Mouse (Mus musculus) heart, embryonic 15.5 days (tissue): Measurements from ENCODE around the gene Prr5l. TPM values are rescaled to one million over a fixed set of nuclear protein-coding genes. Genes with fewer than 3 reads are reported as not detected.

Source experiments
- ATAC-seq: fragments of 200-750 bp; cut with Nextera tagmentation; replicated peaks from 2 replicates; pipeline ENCODE4 v1.8.0; 2017; ENCODE audit warnings: low read depth, moderate TSS enrichment; ENCODE audit not compliant: insufficient number of reproducible peaks, insufficient read depth, low FRiP score
- H3K27ac ChIP-seq: fragments of 300-500 bp; sonication (generic); 2 replicates; pipeline ENCODE4 v1.5.1; 2015; ENCODE audit warnings: mild to moderate bottlenecking, inconsistent platforms
- H3K27me3 ChIP-seq: fragments of 300-500 bp; sonication (generic); 2 replicates; pipeline ENCODE4 v1.6.1; 2015; ENCODE audit warnings: inconsistent platforms
- H3K36me3 ChIP-seq: fragments of 300-500 bp; sonication (generic); 2 replicates; pipeline ENCODE4 v1.6.1; 2015; ENCODE audit warnings: mild to moderate bottlenecking, inconsistent platforms
- H3K4me1 ChIP-seq: fragments of 300-500 bp; sonication (generic); replicated peaks from 2 replicates; pipeline ENCODE4 v1.6.1; 2015; ENCODE audit warnings: inconsistent platforms
- H3K4me2 ChIP-seq: fragments of 300-500 bp; sonication (generic); 2 replicates; pipeline ENCODE4 v1.6.1; 2015; ENCODE audit warnings: inconsistent platforms, mild to moderate bottlenecking, moderate library complexity
- H3K4me3 ChIP-seq: fragments of 300-500 bp; sonication (generic); 2 replicates; pipeline ENCODE4 v1.5.1; 2015; ENCODE audit warnings: mild to moderate bottlenecking, inconsistent platforms
- H3K9ac ChIP-seq: fragments of 300-500 bp; sonication (generic); 2 replicates; pipeline ENCODE4 v1.6.1; 2015; ENCODE audit warnings: mild to moderate bottlenecking, inconsistent platforms
- H3K9me3 ChIP-seq: fragments of 300-500 bp; sonication (generic); replicated peaks from 2 replicates; pipeline ENCODE4 v1.6.1; 2016; ENCODE audit warnings: inconsistent platforms
- WGBS: fragments of 180-500 bp; shearing (Covaris S2); methylation state at CpG from one replicate; pipeline ENCODE4 v1.1.7; 2015; ENCODE audit warnings: mixed read lengths; 5-methylcytosine and 5-hydroxymethylcytosine counted together
- polyA plus RNA-seq: library from polyadenylated mRNA; unstranded; fragments of >200 nt; fragmentation: Nextera tagmentation; extraction: Ambion mirVana; gene quantifications from 2 replicates; pipeline ENCODE4 v1.2.1, GENCODE M21; 2015

Prr5l gene
- polyA plus RNA-seq, 1 experiment from 2014 or later = 8.7 TPM

DNA sequence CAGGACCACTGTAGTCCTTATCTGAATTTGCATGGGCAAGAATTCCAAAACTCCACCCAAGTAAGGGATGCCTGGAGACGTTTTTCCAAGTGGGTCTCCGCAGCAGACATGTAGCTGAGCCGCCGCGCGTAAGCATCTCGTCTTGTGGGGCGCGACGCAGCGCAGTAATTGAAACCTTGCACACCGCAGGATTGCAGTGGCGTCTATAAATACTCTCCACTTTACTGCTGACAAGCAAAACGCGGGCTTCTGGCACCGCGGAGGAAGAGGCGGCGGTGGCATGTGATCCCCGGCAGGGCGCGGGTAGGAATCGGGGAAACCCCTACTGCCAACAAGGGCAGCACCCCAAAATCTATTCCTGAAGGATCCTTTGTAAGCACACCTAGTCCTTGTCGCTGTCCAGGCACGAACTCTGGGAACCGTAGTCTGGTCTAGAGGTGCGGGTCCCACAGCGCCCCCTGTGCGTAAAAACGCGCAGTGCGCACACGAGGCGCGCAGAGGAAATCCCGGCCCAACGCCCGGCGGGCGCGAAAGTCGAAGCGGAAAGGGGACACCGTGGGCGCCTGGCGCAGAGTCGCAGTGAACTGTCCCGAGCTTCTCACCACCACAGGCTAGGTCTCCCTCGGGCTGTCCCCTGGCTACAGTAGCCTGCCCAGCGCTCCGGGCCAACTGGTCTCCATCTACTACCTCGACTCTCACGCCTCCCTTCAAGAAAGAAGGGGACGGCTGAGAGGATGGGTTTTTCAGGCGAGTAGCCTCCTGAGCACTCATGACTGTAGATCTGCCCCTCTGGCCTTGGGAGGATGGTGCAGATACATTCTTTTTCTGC, 86.3 kb downstream of the Prr5l start:
- Histone ChIP-seq H3K4me3 (peak overlapping the region; percentile 74), H3K27me3 (no peaks in the 10 kb centered on the region), H3K27ac (peak overlapping the region; percentile 79), H3K36me3 (no peaks in the 10 kb centered on the region), H3K4me1 (peaks cover 24% of the 10 kb centered on the region), H3K9me3 (no peaks in the 10 kb centered on the region), H3K9ac (peak overlapping the region; percentile 68), H3K4me2 (peak overlapping the region; percentile 98)
- WGBS = 2% methylated on average over 55 of the region's 55 CpGs
- ATAC-seq = peak; percentile 78

GRCm38 (mm10) chr2:101792130-101792529, 90.7 kb downstream of the Prr5l start:
- Histone ChIP-seq H3K27me3 (no peaks in the 10 kb centered on the region), H3K4me2 (no peak overlapping the region), H3K9ac (no peak overlapping the region), H3K36me3 (no peaks in the 10 kb centered on the region), H3K4me1 (peaks cover 20% of the 10 kb centered on the region), H3K9me3 (no peaks in the 10 kb centered on the region), H3K4me3 (no peak overlapping the region), H3K27ac (no peak overlapping the region)
- ATAC-seq = no peak
- 50% methylated on average over 4 of the region's 4 CpGs for WGBS

- H3K4me2 ChIP-seq = no peak overlapping the region
- H3K9ac ChIP-seq = no peak overlapping the region
- H3K27ac ChIP-seq = no peak overlapping the region
- H3K36me3 ChIP-seq = no peaks in the 10 kb centered on the region
- no peaks in the 10 kb centered on the region for H3K4me1 ChIP-seq
- H3K4me3 ChIP-seq = no peak overlapping the region
- ATAC-seq = no peak
- H3K27me3 ChIP-seq = no peaks in the 10 kb centered on the region
- 69% methylated on average over 5 of the region's 5 CpGs for WGBS
- no peaks in the 10 kb centered on the region for H3K9me3 ChIP-seq
Observed at GRCm38 (mm10) chr2:101783255-101783654, 99.6 kb downstream of the Prr5l start.

DNA sequence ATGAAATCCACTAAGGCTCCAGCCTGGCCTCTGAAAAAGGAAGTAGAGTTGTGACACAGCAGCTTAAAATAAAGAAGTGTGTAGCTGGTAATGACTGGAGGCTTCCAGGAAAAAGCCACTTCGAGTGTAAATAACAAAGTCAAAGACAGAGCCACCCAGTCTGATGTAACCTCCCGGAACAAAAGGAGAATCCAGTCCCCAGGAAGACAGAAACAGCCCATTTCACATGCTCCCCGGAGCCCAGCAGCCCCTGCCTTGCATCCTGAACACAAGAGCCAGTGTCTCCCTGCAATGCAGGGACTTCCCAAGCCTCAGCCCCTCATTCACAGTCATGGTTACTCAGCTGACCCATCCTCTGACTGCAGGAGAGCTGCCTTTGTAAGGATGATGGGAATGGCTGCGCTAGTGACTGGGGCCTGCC, 101.5 kb downstream of the Prr5l start:
- Histone ChIP-seq H3K4me1 (no peaks in the 10 kb centered on the region), H3K4me2 (no peak overlapping the region), H3K36me3 (no peaks in the 10 kb centered on the region), H3K27me3 (no peaks in the 10 kb centered on the region), H3K27ac (no peak overlapping the region), H3K9me3 (no peaks in the 10 kb centered on the region), H3K9ac (no peak overlapping the region), H3K4me3 (no peak overlapping the region)
- 77% methylated on average over 4 of the region's 4 CpGs for WGBS
- no peak for ATAC-seq

GRCm38 (mm10) chr2:101778080-101778479, 104.7 kb downstream of the Prr5l start:
- H3K4me3 ChIP-seq = no peak overlapping the region
- 87% methylated on average over 6 of the region's 6 CpGs for WGBS
- no peak overlapping the region for H3K27ac ChIP-seq
- no peaks in the 10 kb centered on the region for H3K36me3 ChIP-seq
- no peaks in the 10 kb centered on the region for H3K9me3 ChIP-seq
- no peak overlapping the region for H3K4me2 ChIP-seq
- ATAC-seq = no peak
- no peaks in the 10 kb centered on the region for H3K27me3 ChIP-seq
- H3K4me1 ChIP-seq = no peaks in the 10 kb centered on the region
- no peak overlapping the region for H3K9ac ChIP-seq

- Histone ChIP-seq H3K9ac (no peak overlapping the region), H3K36me3 (no peaks in the 10 kb centered on the region), H3K4me1 (0 out of 2 replicates have a peak, but pooled peaks cover 7% of the 10 kb centered on the region), H3K27me3 (no peaks in the 10 kb centered on the region), H3K4me3 (no peak overlapping the region), H3K4me2 (no peak overlapping the region), H3K27ac (no peak overlapping the region), H3K9me3 (no peaks in the 10 kb centered on the region)
- WGBS = 88% methylated on average over 5 of the region's 5 CpGs
- ATAC-seq = no peak
Observed at GRCm38 (mm10) chr2:101763503-101763902, 119.3 kb downstream of the Prr5l start.

DNA sequence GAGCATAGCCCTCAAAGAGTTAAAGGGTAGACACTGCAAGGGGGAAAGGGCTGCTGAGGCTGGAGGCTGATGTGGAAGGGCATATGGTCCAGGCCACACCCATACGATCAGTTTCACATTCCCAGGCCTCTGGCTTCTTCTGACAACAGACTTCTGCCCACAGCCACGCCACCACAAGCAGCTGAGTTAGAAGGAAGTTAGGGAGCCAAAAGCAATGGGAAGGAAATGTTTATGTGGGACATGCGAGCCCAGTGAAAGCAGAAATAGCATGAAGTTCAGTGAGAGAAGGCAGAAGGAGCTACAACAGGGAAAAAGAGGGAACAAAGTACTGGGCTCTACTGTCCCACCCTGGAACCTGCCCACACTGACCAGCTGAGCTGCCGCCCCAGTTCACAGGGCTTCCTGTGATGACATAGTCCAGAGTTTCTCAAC, 119.9 kb downstream of the Prr5l start:
- Histone ChIP-seq H3K9ac (no peak overlapping the region), H3K4me1 (0 out of 2 replicates have a peak, but pooled peaks cover 7% of the 10 kb centered on the region), H3K36me3 (no peaks in the 10 kb centered on the region), H3K27ac (0 out of 2 replicates have a peak overlapping the region, but pooled peaks have one; percentile 25), H3K4me2 (no peak overlapping the region), H3K27me3 (no peaks in the 10 kb centered on the region), H3K9me3 (no peaks in the 10 kb centered on the region), H3K4me3 (no peak overlapping the region)
- ATAC-seq = no peak
- 50% methylated on average over 4 of the region's 4 CpGs for WGBS

DNA sequence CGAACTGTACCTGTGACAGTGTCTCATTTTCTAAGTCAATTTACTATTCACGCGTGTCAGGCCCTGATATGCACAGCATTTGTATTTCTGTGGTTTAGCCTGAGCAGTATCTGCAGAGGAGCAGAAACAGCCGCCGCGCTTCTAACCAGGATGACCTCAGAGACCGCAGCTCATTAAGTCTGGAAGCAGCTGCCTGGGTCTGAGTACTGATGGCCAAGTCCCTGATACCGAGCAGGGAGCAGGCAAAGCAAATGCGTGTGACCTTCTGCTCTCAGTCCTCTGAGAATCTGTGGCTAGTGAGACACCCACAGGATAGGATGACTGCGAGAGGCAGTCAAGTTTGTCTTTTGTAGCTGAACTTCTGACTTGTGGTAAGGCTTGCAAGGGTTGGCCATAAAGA, 120.4 kb downstream of the Prr5l start:
- H3K36me3 ChIP-seq = no peaks in the 10 kb centered on the region
- no peak overlapping the region for H3K9ac ChIP-seq
- H3K4me2 ChIP-seq = no peak overlapping the region
- H3K9me3 ChIP-seq = no peaks in the 10 kb centered on the region
- 53% methylated on average over 10 of the region's 10 CpGs for WGBS
- no peak overlapping the region for H3K4me3 ChIP-seq
- H3K4me1 ChIP-seq = 0 out of 2 replicates have a peak, but pooled peaks cover 7% of the 10 kb centered on the region
- H3K27me3 ChIP-seq = no peaks in the 10 kb centered on the region
- ATAC-seq = peak; percentile 40; the same call in 1 of the 2 replicates
- H3K27ac ChIP-seq = 0 out of 2 replicates have a peak overlapping the region, but pooled peaks have one; percentile 25

DNA sequence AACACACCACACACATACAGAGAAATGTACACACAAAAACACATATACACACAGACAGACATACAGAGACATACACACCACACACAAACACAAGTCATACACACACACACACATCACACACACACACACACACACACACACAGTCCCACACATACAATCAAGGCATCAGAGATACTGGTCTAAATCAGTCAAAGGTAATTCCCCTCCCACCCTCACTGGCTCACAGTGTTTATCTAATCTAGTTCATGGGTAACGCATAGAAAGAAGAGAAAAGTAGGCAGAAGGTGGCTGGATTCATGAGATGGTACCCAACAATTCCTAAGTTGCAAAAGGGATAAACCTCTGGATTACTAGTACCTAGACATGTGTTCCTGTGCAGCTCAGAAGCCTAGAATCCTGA, 120.9 kb downstream of the Prr5l start:
- 57% methylated on average over 1 of the region's 1 CpGs for WGBS
- H3K9ac ChIP-seq = no peak overlapping the region
- no peak overlapping the region for H3K27ac ChIP-seq
- H3K4me1 ChIP-seq = 0 out of 2 replicates have a peak, but pooled peaks cover 7% of the 10 kb centered on the region
- H3K4me2 ChIP-seq = no peak overlapping the region
- no peaks in the 10 kb centered on the region for H3K9me3 ChIP-seq
- no peak for ATAC-seq
- no peaks in the 10 kb centered on the region for H3K27me3 ChIP-seq
- H3K36me3 ChIP-seq = no peaks in the 10 kb centered on the region
- H3K4me3 ChIP-seq = no peak overlapping the region

DNA sequence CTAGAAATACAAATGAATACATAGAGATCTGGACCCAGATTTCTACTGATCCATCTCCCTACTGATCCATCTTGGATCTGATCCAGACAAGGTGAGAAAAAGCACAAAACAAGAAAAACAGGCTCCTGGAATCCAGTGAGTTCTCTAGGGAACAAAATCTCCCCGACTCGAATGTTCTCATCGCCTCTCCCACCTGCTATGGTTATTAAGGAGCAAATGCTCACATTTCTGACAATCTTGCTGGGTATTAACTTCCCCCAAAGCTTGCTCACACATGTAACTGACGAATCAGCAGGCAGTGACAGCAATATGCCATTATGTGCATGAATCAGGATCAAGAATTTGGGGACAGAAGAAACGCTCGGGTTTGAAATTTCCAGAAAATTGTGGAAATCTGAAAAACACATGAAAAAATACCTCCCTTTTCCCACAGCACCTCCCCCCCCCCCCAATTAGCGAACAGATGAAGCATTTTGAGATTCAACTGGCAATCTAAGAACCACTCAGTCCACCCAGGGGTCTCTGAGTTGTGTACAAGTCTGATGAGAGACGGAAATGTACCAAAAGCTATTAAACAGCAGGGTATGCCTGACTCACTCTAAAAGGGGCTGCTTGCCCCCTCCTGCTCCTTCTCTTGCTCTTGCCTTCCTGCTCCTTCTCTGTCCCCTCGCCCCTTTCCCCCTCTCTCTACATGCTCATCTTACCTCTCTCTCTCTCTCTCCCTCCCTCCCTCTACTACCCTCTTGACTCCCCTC, 123.1 kb downstream of the Prr5l start:
- H3K4me2 ChIP-seq = no peak overlapping the region
- H3K27me3 ChIP-seq = no peaks in the 10 kb centered on the region
- H3K27ac ChIP-seq = no peak overlapping the region
- H3K9ac ChIP-seq = no peak overlapping the region
- no peaks in the 10 kb centered on the region for H3K9me3 ChIP-seq
- 81% methylated on average over 9 of the region's 9 CpGs for WGBS
- H3K4me1 ChIP-seq = peaks cover 10% of the 10 kb centered on the region; the same call in 1 of the 2 replicates
- H3K36me3 ChIP-seq = no peaks in the 10 kb centered on the region
- no peak for ATAC-seq
- H3K4me3 ChIP-seq = no peak overlapping the region

DNA sequence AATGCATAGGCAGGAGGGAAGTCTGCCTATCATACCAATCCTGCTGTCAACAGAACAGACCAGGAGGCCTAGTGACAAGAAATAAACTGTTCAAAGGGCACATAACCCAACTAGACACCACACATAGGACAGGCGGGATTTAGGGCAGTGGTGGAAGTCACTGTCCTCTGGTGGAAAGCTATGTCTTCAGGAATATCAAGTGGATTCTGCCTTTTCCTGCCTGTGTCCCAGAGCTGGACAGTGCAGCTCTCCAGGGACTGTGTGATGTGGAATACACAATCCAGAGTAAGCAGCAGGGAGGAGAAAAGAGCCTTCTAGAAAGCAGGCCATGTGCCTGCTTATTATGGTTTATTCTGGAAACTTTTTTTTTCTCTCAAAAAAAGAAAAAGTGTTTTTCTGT, 125.0 kb downstream of the Prr5l start:
- Histone ChIP-seq H3K4me1 (peaks cover 8% of the 10 kb centered on the region; the same call in 1 of the 2 replicates), H3K36me3 (no peaks in the 10 kb centered on the region), H3K4me3 (no peak overlapping the region), H3K27ac (no peak overlapping the region), H3K9ac (no peak overlapping the region), H3K9me3 (no peaks in the 10 kb centered on the region), H3K27me3 (no peaks in the 10 kb centered on the region), H3K4me2 (no peak overlapping the region)
- no peak for ATAC-seq
- 78% methylated on average over 1 of the region's 1 CpGs for WGBS
